Mouse (Mus musculus) 3T3-L1 (cell line): Measurements from ENCODE around the gene Huwe1.

Source experiments
- DNase-seq: peaks from one replicate; pipeline ENCODE4 v3.0.0-alpha.2; 2015; ENCODE audit warnings: low read depth, low spot score

Gene Huwe1

GRCm38 (mm10) chrX:151951181-151951580 lies 150.6 kb downstream of the Huwe1 start:
- peak; percentile 95 for DNase-seq
